ENCODE assay signal across 8 mouse cellular contexts in the genomic region with DNA sequence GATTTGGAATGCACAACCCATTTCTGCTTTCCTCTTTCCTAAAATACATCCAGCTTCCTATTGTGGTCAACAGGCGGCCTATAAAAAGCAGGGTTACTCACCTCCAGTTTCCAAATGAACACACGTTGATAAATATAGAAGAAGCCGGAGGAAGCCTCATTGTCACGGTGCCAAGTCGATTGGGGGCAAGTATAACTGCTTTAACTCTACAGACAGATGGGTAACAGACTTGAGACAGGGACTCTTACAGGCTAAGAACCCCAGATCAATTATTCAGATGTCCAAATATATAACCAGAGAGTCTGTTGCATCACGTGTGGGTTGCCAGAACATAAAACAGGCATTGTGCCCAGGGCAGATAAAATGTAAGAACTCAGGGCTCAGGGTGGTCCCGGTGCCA. TPM values are rescaled to one million over a fixed set of nuclear protein-coding genes. Genes with fewer than 3 reads are reported as not detected.
A peak's percentile ranks its signal among the peaks of the same experiment; 100 is the strongest.
DNase-seq lines count a peak whose midpoint lies in the region; ATAC-seq lines count a peak whose summit lies in the region.

No protein-coding gene starts in this region.

- H3K27ac ChIP-seq in hindbrain, embryonic 12.5 days: no peak overlapping the region
- no peak overlapping the region for H3K27ac ChIP-seq in forebrain, embryonic 15.5 days (replicated peaks)

- H3K27me3 ChIP-seq in hindbrain, embryonic 12.5 days: no peaks in the 10 kb centered on the region
- no peaks in the 10 kb centered on the region for H3K27me3 ChIP-seq in forebrain, embryonic 15.5 days

- peaks cover 5% of the 10 kb centered on the region; the same call in 1 of the 2 replicates for H3K4me1 ChIP-seq in hindbrain, embryonic 12.5 days
- H3K4me1 ChIP-seq in forebrain, embryonic 15.5 days: no peaks in the 10 kb centered on the region

- DNase-seq in left cerebral cortex, postnatal 4 days: peak; percentile 41
- DNase-seq in left cerebral cortex, postnatal 14 days (ENCODE audit: low spot score in 2 of 2): no peak
- DNase-seq in cerebellum, adult 9-10 months: peak; percentile 66
- peak; percentile 89 for DNase-seq in heart, adult 8-10 months (ENCODE audit: low spot score)
- DNase-seq in kidney, postnatal 4 days: peak; percentile 41 to 47
- no peak for DNase-seq in testis, postnatal 10 days (ENCODE audit: low spot score)

- no peaks in the 10 kb centered on the region for H3K36me3 ChIP-seq in hindbrain, embryonic 12.5 days
- H3K36me3 ChIP-seq in forebrain, embryonic 15.5 days: no peaks in the 10 kb centered on the region

- no peak overlapping the region for H3K4me3 ChIP-seq in hindbrain, embryonic 12.5 days
- no peak overlapping the region for H3K4me3 ChIP-seq in forebrain, embryonic 15.5 days

- no peak overlapping the region for H3K9ac ChIP-seq in hindbrain, embryonic 12.5 days
- H3K9ac ChIP-seq in forebrain, embryonic 15.5 days (replicated peaks): no peak overlapping the region

- H3K9me3 ChIP-seq in hindbrain, embryonic 12.5 days (replicated peaks): no peaks in the 10 kb centered on the region
- H3K9me3 ChIP-seq in forebrain, embryonic 15.5 days: no peaks in the 10 kb centered on the region

- 87% methylated on average over 7 of the region's 7 CpGs for WGBS in hindbrain, embryonic 12.5 days
- WGBS in forebrain, embryonic 15.5 days: 70% methylated on average over 7 of the region's 7 CpGs

- intact Hi-C loops in left cerebral cortex, postnatal 4 days (cut with DNase I): no loop called here
- intact Hi-C loops in left cerebral cortex, postnatal 14 days (cut with DNase I): no loop called here

- no peak for ATAC-seq in hindbrain, embryonic 12.5 days (ENCODE audit: low FRiP score)
- ATAC-seq in forebrain, embryonic 15.5 days (replicated peaks): no peak

- no peak overlapping the region for H3K4me2 ChIP-seq in hindbrain, embryonic 12.5 days (replicated peaks)
- H3K4me2 ChIP-seq in forebrain, embryonic 15.5 days (replicated peaks): no peak overlapping the region

RNA-seq across cellular contexts. Expression of a gene that starts 15.9 kb away (rescaled TPM):
- total RNA-seq in left cerebral cortex, postnatal 4 days (2021): 100 to 1,000 TPM in 1 of 2 experiments, 10 to 100 TPM in 1; 100.0 to 102 TPM
- 10 to 100 TPM; 95.7 to 97.7 TPM for total RNA-seq in left cerebral cortex, postnatal 14 days (2021)
- 1 to 10 TPM; 5.6 to 8.2 (median 7.0) TPM for total RNA-seq in heart, adult 8-10 months (2022)
- polyA plus RNA-seq in hindbrain, embryonic 12.5 days (2016; fragmentation: Nextera tagmentation; extraction: Ambion mirVana): 33.1 and 36.8 TPM in 2 replicates
- 29.9 and 31.4 TPM in 2 replicates for polyA plus RNA-seq in forebrain, embryonic 15.5 days (2015; fragmentation: Nextera tagmentation; extraction: Ambion mirVana)

RNA-seq across cellular contexts. Expression of a gene that starts 59.5 kb away (rescaled TPM):
- 10 to 100 TPM; 35.3 to 35.9 TPM for total RNA-seq in left cerebral cortex, postnatal 4 days (2021)
- total RNA-seq in left cerebral cortex, postnatal 14 days (2021): 10 to 100 TPM; 80.8 to 82.0 TPM
- 10 to 100 TPM; 10.0 to 14.9 (median 11.2) TPM for total RNA-seq in heart, adult 8-10 months (2022)
- polyA plus RNA-seq in hindbrain, embryonic 12.5 days (2016; fragmentation: Nextera tagmentation; extraction: Ambion mirVana): 13.9 and 14.0 TPM in 2 replicates
- polyA plus RNA-seq in forebrain, embryonic 15.5 days (2015; fragmentation: Nextera tagmentation; extraction: Ambion mirVana): 13.1 and 13.3 TPM in 2 replicates

Comparison
In these comparisons a context has a peak if more than half of its experiments do, and no peak if none do; other contexts are left out.
1. DNase-seq: peak in left cerebral cortex, postnatal 4 days (single experiment), cerebellum, adult 9-10 months (single experiment), heart, adult 8-10 months (single experiment) and kidney, postnatal 4 days (2 of 2); none in left cerebral cortex, postnatal 14 days (0 of 2) and testis, postnatal 10 days (single experiment).
2. RNA of a gene that starts 15.9 kb away (total RNA-seq): 100.0 to 102 TPM in left cerebral cortex, postnatal 4 days and 95.7 to 97.7 TPM in left cerebral cortex, postnatal 14 days; 5.6 to 8.2 TPM in heart, adult 8-10 months; every median in the first group is over 10 times any median in the second.